Mouse (Mus musculus) hindbrain, embryonic 13.5 days (tissue): ENCODE data around the gene 3110009E18Rik. TPM values are rescaled to one million over a fixed set of nuclear protein-coding genes. Genes with fewer than 3 reads are reported as not detected.
A peak's percentile ranks its signal among the peaks of the same experiment; 100 is the strongest.

Experiments
- ATAC-seq: fragments of 200-750 bp; cut with Nextera tagmentation; 2 replicates; pipeline ENCODE4 v1.8.0; 2017; ENCODE audit warnings: moderate TSS enrichment; ENCODE audit not compliant: low FRiP score
- H3K27ac ChIP-seq: fragments of 300-500 bp; sonication (generic); 2 replicates; pipeline ENCODE4 v1.5.1; 2015; ENCODE audit warnings: inconsistent platforms, mild to moderate bottlenecking, moderate library complexity
- H3K27me3 ChIP-seq: fragments of 300-500 bp; sonication (generic); 2 replicates; pipeline ENCODE4 v1.6.1; 2015; ENCODE audit warnings: mild to moderate bottlenecking, inconsistent platforms
- H3K36me3 ChIP-seq: fragments of 300-500 bp; sonication (generic); 2 replicates; pipeline ENCODE4 v1.6.1; 2015; ENCODE audit warnings: mild to moderate bottlenecking, inconsistent platforms
- H3K4me1 ChIP-seq: fragments of 300-500 bp; sonication (generic); replicated peaks from 2 replicates; pipeline ENCODE4 v1.6.1; 2015; ENCODE audit warnings: inconsistent platforms
- H3K4me2 ChIP-seq: fragments of 300-500 bp; sonication (generic); 2 replicates; pipeline ENCODE4 v1.6.1; 2015; ENCODE audit warnings: inconsistent platforms, mild to moderate bottlenecking, moderate library complexity
- H3K4me3 ChIP-seq: fragments of 300-500 bp; sonication (generic); 2 replicates; pipeline ENCODE4 v1.5.1; 2015; ENCODE audit warnings: mild to moderate bottlenecking, inconsistent platforms
- H3K9ac ChIP-seq: fragments of 300-500 bp; sonication (generic); 2 replicates; pipeline ENCODE4 v1.6.1; 2015; ENCODE audit warnings: mild to moderate bottlenecking, inconsistent platforms
- H3K9me3 ChIP-seq: fragments of 300-500 bp; sonication (generic); 2 replicates; pipeline ENCODE4 v1.6.1; 2016; ENCODE audit warnings: inconsistent platforms
- WGBS: fragments of 180-500 bp; shearing (Covaris S2); methylation state at CpG from one replicate; pipeline ENCODE4 v1.1.7; 2015; 5-methylcytosine and 5-hydroxymethylcytosine counted together
- polyA plus RNA-seq: library from polyadenylated mRNA; unstranded; fragments of >200 nt; fragmentation: Nextera tagmentation; extraction: Ambion mirVana; gene quantifications from 2 replicates; pipeline ENCODE4 v1.2.1, GENCODE M21; 2015

Gene 3110009E18Rik
- polyA plus RNA-seq, 1 experiment from 2014 or later, result 21.6 TPM

DNA sequence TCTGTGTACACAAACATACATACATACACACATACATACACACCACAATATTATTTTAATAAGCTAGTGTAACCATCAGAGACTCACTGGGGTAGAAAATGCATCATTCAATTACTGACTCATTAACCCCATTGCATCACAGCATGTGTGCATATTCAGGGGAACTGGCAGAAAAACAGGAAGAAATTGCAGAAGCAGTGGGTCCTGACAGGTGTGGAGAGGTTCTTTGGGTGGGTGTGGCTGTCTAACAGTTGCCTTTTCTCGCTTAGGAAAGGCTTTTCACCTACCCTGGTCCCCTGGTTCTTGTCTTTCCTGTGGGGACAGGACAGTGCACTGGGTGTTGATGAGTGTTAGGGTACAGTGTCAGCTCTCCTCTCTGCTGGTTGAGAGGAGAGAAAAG lies 41.6 kb downstream of the 3110009E18Rik start:
- no peaks in the 10 kb centered on the region for H3K4me1 ChIP-seq
- no peaks in the 10 kb centered on the region for H3K27me3 ChIP-seq
- no peaks in the 10 kb centered on the region for H3K36me3 ChIP-seq
- H3K4me3 ChIP-seq, result no peak overlapping the region
- H3K4me2 ChIP-seq, result no peak overlapping the region
- H3K9me3 ChIP-seq, result no peaks in the 10 kb centered on the region
- H3K9ac ChIP-seq, result no peak overlapping the region
- H3K27ac ChIP-seq, result no peak overlapping the region
- ATAC-seq, result no peak
- WGBS, result 76% methylated on average over 1 of the region's 1 CpGs

DNA sequence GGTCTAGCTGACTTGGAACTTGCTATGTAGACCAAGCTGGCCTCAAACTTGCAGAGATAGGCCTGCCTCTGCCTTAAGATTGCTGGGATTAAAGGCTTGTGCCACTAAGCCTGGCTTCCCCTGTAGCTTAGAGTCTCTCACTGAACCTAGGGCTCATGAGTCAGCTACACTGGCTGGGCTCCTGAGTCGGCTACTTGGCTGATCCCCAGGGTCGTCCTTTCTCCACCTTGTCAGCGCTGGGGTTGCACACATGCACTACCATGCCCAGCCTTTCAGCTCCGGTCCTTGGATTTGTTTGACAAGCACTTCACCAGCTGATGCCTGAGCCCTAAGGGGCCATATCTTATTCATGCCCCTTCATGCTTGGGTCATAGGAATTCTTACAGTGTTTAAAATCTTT lies 47.0 kb downstream of the 3110009E18Rik start:
- no peak overlapping the region for H3K4me2 ChIP-seq
- H3K9me3 ChIP-seq, result no peaks in the 10 kb centered on the region
- H3K36me3 ChIP-seq, result no peaks in the 10 kb centered on the region
- no peak overlapping the region for H3K9ac ChIP-seq
- H3K27ac ChIP-seq, result no peak overlapping the region
- no peak for ATAC-seq
- 66% methylated on average over 4 of the region's 4 CpGs for WGBS
- no peak overlapping the region for H3K4me3 ChIP-seq
- H3K4me1 ChIP-seq, result no peaks in the 10 kb centered on the region
- H3K27me3 ChIP-seq, result no peaks in the 10 kb centered on the region

DNA sequence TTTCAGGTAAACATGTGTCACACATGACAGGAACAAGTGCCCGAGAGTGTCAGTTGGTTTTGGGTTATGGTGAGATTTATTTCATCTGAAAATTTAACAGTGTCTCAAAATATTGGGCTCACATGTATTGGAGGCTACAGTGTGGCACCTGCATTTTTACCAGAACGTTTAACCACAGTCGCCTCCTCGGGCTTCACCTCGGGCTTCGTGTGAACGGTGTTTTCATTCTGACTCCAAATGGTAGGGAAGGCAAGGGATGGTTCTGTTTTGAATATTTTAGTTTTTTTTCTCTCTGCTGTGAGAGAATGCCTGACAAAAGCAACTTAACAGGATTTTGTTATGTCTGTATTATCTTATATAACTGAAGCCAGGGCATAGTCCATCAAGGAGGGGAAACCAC lies 47.7 kb downstream of the 3110009E18Rik start:
- Histone ChIP-seq H3K4me2 (no peak overlapping the region), H3K9me3 (no peaks in the 10 kb centered on the region), H3K4me3 (no peak overlapping the region), H3K36me3 (no peaks in the 10 kb centered on the region), H3K4me1 (no peaks in the 10 kb centered on the region), H3K27ac (no peak overlapping the region), H3K9ac (no peak overlapping the region), H3K27me3 (no peaks in the 10 kb centered on the region)
- 89% methylated on average over 7 of the region's 7 CpGs for WGBS
- ATAC-seq, result no peak

DNA sequence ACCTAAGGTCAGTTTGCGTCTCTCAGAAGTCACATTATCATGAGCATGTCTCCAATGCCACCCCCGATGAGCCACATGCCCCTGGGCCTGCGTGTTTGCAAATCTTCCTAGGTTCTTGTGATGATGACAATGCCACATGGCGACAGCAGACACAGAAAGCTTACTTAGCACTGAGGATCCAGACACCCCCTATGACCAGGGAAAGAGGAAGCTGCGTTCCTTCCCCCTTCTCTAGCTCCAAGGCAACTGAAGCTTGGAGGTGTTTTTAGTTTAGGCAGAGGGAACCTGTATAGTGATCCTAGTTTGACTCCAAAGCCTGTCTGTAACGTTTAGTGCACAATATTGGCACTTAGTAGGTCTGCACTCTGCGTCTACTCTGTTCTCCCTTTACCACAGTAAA lies 49.3 kb downstream of the 3110009E18Rik start:
- WGBS, result 83% methylated on average over 7 of the region's 7 CpGs
- no peak for ATAC-seq
- H3K27me3 ChIP-seq, result no peaks in the 10 kb centered on the region
- H3K27ac ChIP-seq, result no peak overlapping the region
- no peak overlapping the region for H3K4me2 ChIP-seq
- no peaks in the 10 kb centered on the region for H3K36me3 ChIP-seq
- H3K4me1 ChIP-seq, result no peaks in the 10 kb centered on the region
- H3K9ac ChIP-seq, result no peak overlapping the region
- no peak overlapping the region for H3K4me3 ChIP-seq
- no peaks in the 10 kb centered on the region for H3K9me3 ChIP-seq

DNA sequence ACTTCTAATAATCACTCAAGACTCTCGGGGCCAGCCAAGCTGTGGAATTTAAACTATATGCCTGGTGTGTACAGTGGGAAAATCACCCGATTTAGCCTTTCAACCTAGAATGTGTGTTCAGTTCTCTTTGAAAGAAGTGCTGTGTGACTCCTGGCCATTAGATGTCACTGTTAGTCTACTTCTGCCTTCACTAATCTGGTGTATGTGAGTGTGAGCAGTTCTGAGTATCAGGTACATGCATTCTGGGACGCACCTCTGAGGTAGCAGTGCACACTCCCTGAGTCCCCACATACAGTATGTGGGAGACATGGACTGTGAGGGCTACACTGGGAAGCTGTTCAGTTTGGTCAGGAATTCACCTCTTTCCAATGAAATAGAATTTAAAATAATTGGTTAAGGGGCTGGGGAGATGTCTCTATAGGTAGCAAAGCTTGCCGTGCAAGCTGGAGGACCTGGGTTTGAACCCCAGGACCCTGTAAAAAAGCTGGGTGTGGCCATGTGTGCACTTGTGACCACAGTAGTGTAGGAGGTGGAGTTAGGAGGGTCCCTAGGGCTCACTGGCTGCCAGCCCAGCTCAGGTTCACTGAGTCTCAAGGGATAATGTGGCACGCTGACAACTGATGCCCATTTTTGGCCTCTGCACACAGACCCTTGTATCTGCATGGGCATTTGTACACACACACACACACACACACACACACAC lies 51.0 kb downstream of the 3110009E18Rik start:
- Histone ChIP-seq H3K4me3 (no peak overlapping the region), H3K4me2 (no peak overlapping the region), H3K4me1 (peaks cover 11% of the 10 kb centered on the region; the same call in 1 of the 2 replicates), H3K27me3 (no peaks in the 10 kb centered on the region), H3K9me3 (no peaks in the 10 kb centered on the region), H3K9ac (no peak overlapping the region), H3K36me3 (no peaks in the 10 kb centered on the region), H3K27ac (no peak overlapping the region)
- 60% methylated on average over 5 of the region's 5 CpGs for WGBS
- ATAC-seq, result peak; percentile 77

DNA sequence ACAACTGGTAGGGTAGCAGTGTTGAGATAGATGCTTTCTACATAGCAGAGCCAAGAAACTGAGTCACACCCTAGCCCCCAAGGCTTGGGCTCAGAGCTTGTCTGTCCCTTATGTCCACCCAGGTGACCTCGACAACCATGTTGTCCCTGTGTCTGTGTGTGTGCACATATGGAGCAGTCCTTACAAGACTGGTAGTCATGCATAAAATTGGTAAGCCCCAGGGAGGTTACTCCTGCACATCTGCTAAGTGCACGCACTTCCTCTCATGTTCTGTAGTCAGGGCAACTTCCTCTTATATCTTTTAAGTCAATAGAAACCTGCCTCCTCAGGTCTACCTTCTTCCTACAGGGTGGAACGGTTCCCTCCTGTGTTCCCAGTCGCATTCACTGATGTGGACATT lies 54.0 kb downstream of the 3110009E18Rik start:
- peaks cover 11% of the 10 kb centered on the region; the same call in 1 of the 2 replicates for H3K4me1 ChIP-seq
- no peak overlapping the region for H3K9ac ChIP-seq
- H3K27ac ChIP-seq, result no peak overlapping the region
- no peak overlapping the region for H3K4me2 ChIP-seq
- no peaks in the 10 kb centered on the region for H3K36me3 ChIP-seq
- no peaks in the 10 kb centered on the region for H3K9me3 ChIP-seq
- H3K27me3 ChIP-seq, result no peaks in the 10 kb centered on the region
- H3K4me3 ChIP-seq, result no peak overlapping the region
- no peak for ATAC-seq
- WGBS, result 79% methylated on average over 4 of the region's 4 CpGs

DNA sequence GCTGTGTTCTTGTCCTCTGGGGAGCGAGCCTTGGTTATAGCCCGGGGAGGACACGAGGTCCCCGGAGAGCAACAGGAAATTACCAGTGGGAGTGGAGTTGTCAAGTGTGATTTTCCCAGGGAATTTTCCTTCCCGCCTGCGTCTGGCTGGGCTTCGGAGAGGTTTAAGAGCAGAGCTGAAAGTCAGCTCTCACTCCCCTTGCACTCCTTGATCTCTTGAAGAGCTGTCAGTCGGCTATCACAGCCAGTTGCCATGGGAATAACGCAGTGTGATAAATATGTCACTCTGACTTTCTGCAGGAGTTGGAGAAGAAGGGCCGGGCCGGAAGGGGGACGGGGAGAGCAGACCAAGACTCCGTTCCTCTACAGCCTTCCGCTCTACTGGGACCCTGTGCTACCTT lies 55.3 kb downstream of the 3110009E18Rik start:
- Histone ChIP-seq H3K27me3 (no peaks in the 10 kb centered on the region), H3K4me2 (no peak overlapping the region), H3K36me3 (no peaks in the 10 kb centered on the region), H3K27ac (no peak overlapping the region), H3K4me3 (no peak overlapping the region), H3K9me3 (no peaks in the 10 kb centered on the region), H3K9ac (no peak overlapping the region), H3K4me1 (peaks cover 11% of the 10 kb centered on the region; the same call in 1 of the 2 replicates)
- WGBS, result 46% methylated on average over 14 of the region's 14 CpGs
- ATAC-seq, result no peak

DNA sequence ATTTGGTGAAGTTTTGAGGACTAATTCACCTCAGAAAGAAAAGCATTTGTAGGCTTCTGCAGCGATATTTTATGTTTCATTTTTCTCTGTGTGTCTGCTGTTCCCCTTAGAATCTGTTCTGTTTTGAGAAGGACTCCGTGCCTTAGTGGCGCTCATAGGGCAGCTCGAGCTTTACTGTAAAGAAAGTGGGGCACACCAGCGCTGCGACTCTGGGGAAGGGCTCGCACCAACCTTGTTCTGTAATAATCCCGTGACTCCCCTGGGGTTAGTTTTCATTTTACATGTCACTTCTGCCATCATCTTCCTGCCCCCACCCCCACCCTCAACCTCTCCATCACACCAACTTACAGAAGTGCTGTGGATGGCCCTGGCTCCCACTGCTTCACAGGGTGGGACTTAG lies 56.2 kb downstream of the 3110009E18Rik start:
- WGBS, result 92% methylated on average over 8 of the region's 8 CpGs
- H3K9me3 ChIP-seq, result no peaks in the 10 kb centered on the region
- ATAC-seq, result no peak

DNA sequence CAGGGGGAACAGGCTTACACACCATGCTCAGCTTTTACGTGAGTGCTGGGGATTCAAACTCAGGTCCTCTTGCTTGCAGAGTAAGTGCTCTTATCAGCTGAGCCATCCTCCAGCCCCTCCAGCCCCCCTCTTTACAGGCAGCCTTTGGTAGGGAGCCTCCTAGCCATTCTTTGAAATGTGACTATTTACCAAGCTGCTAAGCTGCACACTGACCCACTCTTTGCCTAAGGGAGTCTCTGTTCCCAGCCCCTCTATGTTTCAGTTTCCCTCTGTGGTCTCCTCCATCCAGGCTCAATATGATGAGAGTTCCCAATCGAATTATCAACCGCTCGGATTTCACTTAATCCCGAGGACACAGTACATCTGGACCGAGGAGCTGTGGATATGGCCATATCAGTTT lies 65.2 kb downstream of the 3110009E18Rik start:
- Histone ChIP-seq H3K9me3 (no peaks in the 10 kb centered on the region), H3K27me3 (no peaks in the 10 kb centered on the region), H3K9ac (no peak overlapping the region), H3K4me3 (no peak overlapping the region), H3K4me1 (peaks cover 14% of the 10 kb centered on the region; the same call in 1 of the 2 replicates), H3K36me3 (no peaks in the 10 kb centered on the region), H3K4me2 (no peak overlapping the region), H3K27ac (no peak overlapping the region)
- 67% methylated on average over 6 of the region's 6 CpGs for WGBS
- ATAC-seq, result no peak

More for the DNA sequence above, 56.2 kb downstream of the 3110009E18Rik start:
- H3K36me3 ChIP-seq, result no peaks in the 10 kb centered on the region
- peaks cover 11% of the 10 kb centered on the region; the same call in 1 of the 2 replicates for H3K4me1 ChIP-seq
- no peak overlapping the region for H3K4me2 ChIP-seq
- no peaks in the 10 kb centered on the region for H3K27me3 ChIP-seq
- H3K27ac ChIP-seq, result no peak overlapping the region
- H3K9ac ChIP-seq, result no peak overlapping the region
- no peak overlapping the region for H3K4me3 ChIP-seq

DNA sequence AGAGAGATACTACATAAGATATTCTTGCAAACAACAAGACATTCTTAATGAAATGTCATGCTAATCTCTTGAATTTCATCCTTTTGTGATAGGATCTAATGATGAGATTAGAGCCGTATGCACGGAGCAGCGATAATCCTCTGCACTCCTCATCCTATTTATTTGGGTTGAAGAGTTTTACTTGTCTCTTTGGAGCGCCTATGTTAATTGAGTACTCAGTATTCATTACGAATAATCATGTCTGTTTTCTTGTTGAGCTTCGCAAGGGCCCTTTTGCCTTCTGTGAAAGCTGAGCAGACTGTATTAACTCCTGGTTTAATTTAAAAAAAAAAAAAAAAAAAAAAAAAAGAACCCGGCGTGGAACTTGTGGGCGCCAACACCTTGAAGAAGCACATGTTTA lies 65.7 kb downstream of the 3110009E18Rik start:
- Histone ChIP-seq H3K4me2 (no peak overlapping the region), H3K27ac (no peak overlapping the region), H3K9me3 (no peaks in the 10 kb centered on the region), H3K4me1 (peaks cover 14% of the 10 kb centered on the region; the same call in 1 of the 2 replicates), H3K27me3 (no peaks in the 10 kb centered on the region), H3K9ac (no peak overlapping the region), H3K4me3 (no peak overlapping the region), H3K36me3 (no peaks in the 10 kb centered on the region)
- 41% methylated on average over 9 of the region's 9 CpGs for WGBS
- peak; percentile 21; the same call in 1 of the 2 replicates for ATAC-seq

DNA sequence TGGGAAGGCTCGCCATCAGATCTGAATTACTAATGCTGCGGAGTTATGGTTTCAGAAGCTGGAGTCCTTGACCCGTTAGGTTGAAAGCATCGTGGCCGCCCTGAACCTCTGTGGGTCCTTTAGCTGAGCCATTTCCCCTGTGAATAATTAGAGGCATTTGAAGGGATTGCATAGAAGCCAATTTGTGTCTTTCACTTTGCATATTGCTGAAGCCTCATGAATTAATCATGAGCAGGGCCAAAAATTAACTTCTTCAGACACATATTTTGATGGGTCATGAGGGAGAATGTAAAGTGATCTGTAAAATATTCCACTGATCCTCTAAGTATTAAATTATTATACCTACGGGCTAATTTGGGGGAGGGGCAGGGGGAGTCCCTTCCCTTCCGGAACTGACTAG lies 66.1 kb downstream of the 3110009E18Rik start:
- Histone ChIP-seq H3K36me3 (no peaks in the 10 kb centered on the region), H3K27me3 (no peaks in the 10 kb centered on the region), H3K4me1 (peaks cover 14% of the 10 kb centered on the region; the same call in 1 of the 2 replicates), H3K4me2 (no peak overlapping the region), H3K9ac (no peak overlapping the region), H3K9me3 (no peaks in the 10 kb centered on the region), H3K27ac (no peak overlapping the region), H3K4me3 (no peak overlapping the region)
- peak; percentile 39; the same call in 1 of the 2 replicates for ATAC-seq
- WGBS, result 41% methylated on average over 7 of the region's 7 CpGs

DNA sequence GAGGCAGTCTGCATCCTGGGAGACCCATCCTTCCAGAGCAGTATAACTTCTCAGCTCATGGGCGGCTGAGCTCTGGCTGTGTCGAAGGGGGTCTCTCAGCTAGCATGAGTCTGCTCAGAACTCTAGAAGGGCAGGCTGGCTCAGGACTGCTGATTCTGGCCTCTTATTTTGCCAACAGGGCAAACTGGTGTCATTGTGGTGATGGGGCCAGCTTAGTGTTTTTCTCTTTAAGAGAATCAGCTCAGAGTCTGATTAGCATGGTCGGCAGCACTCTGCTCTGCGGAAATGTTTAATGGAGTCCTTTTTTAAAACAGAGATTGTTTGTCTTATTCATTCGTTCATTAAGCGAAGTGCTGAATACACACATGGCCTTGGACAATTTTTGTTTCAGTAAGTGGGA lies 68.2 kb downstream of the 3110009E18Rik start:
- ATAC-seq, result no peak
- no peaks in the 10 kb centered on the region for H3K9me3 ChIP-seq
- WGBS, result 85% methylated on average over 6 of the region's 6 CpGs

DNA sequence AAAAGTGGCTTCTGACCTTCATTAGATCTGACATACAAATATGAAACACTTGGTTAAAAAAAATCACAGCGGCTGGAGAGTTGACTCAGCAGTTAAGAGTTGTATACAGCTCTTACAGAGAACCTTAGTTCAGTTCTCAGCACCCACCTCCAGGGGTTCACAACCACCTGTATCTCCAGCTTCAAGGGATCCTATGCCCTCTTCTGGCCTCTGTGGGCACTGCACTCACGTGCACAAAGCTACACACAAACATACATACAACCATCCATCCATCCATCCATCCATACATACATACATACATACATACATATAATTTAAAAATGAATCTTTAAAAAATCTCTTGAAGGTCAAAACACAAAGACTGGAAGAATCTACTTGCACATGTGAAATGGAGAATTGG lies 69.3 kb downstream of the 3110009E18Rik start:
- 88% methylated on average over 2 of the region's 2 CpGs for WGBS
- H3K4me2 ChIP-seq, result no peak overlapping the region
- H3K9ac ChIP-seq, result no peak overlapping the region
- H3K36me3 ChIP-seq, result no peaks in the 10 kb centered on the region
- H3K27me3 ChIP-seq, result no peaks in the 10 kb centered on the region
- no peaks in the 10 kb centered on the region for H3K9me3 ChIP-seq
- H3K4me3 ChIP-seq, result no peak overlapping the region
- no peak overlapping the region for H3K27ac ChIP-seq
- peaks cover 14% of the 10 kb centered on the region; the same call in 1 of the 2 replicates for H3K4me1 ChIP-seq
- no peak for ATAC-seq

More for the DNA sequence above, 68.2 kb downstream of the 3110009E18Rik start:
- Histone ChIP-seq H3K36me3 (no peaks in the 10 kb centered on the region), H3K4me3 (no peak overlapping the region), H3K27ac (no peak overlapping the region), H3K4me2 (no peak overlapping the region), H3K4me1 (peaks cover 14% of the 10 kb centered on the region; the same call in 1 of the 2 replicates), H3K9ac (no peak overlapping the region), H3K27me3 (no peaks in the 10 kb centered on the region)
